Mouse (Mus musculus) CD4-positive helper T cell, adult 2 months (primary cell): ENCODE data around the gene Gm29735.
A peak's percentile ranks its signal among the peaks of the same experiment; 100 is the strongest.
"Not testable (repeated sequence)": the region's sequence is repeated elsewhere in the genome, so short reads cannot be mapped to it uniquely, and the experiment has no call there.

Source experiments
- DNase-seq: peaks from one replicate; pipeline ENCODE4 v3.0.0-alpha.2; 2012; ENCODE audit warnings: low read depth, missing footprints, low spot score

Gene Gm29735

DNA sequence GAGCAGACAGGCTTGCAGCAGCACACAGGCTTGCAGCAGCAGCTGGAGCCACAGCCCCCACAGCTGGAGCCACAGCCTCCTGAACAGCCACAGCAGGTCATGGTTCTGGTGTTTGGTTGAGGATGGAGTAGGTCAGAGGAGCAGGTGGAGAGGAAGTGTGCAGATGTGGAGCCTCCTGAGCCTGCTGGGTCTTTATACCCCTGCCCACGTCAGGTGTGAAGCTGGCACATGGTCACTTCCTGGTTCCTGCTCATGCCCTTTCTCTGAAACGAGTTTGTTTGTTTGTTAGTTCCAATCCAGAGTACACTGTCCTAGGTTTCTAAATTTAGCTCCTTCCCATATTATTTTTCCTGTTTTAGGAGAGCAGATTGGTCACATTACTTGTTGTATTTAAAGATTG lies at the start of gene Gm29735:
Gene Gm29735, minus strand, starts transcription at position 101 of the 400 bp plus-strand sequence.
- not testable (repeated sequence) for DNase-seq

DNA sequence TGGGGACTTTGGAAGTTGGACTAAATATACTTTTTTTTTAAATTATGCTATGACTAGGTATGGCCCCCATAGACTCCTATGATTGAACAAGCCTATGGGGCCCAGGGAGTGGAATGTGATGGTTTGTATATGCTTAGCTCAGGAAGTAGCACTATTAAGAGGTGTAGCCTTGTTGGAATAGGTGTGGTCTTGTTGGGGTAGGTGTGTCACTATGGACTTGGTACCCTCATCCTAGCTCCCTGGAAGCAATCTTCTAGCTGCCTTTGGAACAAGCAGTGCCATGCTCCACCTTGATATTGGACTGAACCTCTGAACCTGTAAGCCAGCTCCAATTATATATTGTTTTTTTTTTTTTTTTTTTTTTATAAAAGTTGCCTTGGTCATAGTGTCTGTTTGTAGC lies 48.6 kb upstream of the Gm29735 start:
- DNase-seq: no peak

DNA sequence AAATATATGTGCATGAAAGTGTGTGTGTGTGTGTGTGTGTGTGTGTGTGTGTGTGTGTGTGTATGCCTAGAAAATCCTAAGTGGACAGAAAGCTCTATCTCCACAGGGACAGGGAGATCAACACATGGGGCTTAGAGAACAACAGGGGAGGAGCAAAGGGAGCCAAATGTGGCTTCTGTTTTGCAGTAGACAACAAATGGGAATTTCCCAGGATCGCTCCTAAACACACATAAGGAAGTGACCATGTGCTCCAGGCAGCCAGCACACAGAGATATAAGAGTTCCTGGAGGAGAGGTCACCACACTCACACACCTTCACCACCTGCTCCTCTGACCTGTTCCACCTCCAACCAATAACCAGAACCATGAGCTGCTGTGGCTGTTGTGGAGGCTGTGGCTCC lies 44.2 kb upstream of the Gm29735 start, which contains the start of gene Krtap5-3:
Gene Krtap5-3, plus strand, starts transcription at position 301 of the 400 bp plus-strand sequence.
- no peak for DNase-seq

DNA sequence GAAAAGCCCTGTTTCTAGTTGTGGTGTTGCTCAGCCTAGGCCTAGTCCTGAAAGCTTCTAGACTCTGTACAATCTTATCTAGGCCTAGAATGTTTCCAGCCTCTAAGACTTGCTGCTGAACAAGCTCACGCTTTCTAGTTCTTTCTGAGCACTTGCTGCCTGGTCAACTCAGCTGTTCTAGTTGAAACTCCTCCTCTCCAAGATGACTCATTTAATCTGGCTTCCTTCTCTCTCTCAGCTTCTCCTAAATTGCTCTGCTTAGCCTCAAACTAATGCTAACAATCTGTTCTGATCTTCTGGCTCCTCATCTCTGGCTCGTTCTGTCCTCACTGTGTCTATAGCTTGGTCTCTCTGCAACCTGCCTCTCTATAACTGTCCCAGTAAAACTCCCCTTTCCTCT lies 41.8 kb upstream of the Gm29735 start:
- no peak for DNase-seq

DNA sequence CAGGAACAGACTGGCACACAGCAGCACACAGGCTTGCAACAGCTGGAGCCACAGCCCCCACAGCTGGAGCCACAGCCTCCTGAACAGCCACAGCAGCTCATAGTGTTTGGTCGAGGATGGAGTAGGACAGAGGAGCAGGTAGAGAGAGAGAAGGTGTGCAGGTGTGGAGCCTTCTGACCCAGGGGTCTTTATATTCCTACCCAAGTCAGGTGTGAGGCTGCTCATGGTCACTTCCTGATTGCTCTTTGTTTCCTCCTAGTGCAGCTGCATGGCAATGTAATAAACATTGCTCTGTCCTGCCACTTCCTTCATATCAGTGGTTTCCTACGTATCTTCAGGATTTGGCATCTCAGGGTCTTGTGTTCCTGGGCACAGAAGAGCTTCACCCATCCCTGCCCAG lies 33.4 kb upstream of the Gm29735 start, which contains the start of gene Gm10153:
Gene Gm10153, minus strand, starts transcription at position 101 of the 400 bp plus-strand sequence.
- no peak for DNase-seq

DNA sequence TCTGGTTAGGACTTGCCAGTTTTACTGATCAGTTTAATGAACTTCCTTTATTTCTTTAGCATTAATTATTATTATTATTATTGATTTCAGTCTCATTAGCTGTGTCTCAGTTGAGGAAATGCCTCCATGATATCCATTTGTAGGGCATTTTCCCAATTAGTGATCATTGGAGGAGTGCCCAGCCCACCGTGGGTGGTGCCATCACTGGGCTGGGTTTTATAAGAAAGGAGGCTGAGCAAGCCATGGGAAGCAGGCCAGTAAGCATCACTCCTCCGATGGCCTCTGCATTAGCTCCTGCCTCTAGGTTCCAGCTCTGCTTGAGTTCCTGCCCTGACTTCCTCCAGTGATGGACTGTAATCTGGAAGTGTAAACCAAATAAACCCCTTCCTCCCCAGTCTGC lies 31.2 kb upstream of the Gm29735 start:
- DNase-seq: no peak

DNA sequence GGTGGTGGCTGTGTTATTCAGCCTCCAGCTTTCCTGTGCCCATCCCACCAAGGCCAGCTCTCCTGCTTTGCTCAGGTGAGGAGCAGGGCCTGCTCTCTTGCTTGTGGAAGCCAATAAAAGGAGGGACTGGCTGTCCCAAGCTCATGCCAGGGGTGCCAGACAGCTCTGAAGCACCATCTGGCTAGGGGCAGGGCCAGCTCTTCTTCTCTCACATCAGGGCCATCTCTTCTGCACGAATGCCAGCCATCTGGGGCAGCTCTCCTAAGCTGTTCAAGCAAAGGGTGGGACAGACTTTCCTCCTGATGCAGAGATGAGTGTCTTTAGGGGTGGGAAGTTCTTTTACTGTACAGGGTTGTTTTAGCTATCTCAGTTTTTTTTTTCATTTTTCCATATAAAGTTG lies 24.1 kb upstream of the Gm29735 start:
- DNase-seq: no peak

DNA sequence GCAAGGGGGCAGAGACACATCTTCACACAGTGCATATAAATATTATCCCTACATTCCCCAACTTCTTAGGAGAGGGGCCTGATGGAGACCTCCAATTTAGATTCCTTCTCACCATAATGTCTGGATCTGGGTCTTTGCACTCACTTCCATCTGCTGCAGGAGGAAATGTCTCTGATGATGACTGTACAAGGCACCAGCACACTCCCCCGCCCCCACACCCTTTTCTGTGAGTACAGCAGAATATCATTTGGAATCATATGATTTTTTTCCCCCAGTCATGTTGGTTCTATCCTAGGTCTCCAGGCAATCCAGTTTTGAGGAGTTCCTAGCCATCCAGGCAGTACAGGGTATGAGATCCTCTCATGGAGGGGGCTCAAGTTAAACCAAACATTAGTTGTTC lies 21.8 kb upstream of the Gm29735 start:
- no peak for DNase-seq

DNA sequence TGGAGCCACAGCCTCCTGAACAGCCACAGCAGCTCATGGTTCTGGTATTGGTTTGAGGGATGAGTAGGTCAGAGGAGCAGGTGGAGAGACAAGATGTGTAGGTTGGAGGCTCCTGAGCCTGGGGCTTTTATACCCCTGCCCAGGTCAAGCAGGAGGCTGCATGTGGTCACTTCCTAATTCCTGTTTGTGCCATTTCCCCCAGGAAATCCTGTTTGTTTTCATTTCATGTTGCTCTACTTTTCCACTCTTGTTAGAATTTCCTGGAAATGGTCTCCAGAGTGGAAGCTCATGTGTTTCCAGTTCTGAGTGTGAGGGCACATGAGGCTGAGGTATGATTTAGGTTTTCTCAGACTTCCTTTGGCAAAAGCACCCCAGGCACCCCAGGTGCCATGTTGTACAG lies 19.0 kb upstream of the Gm29735 start, which contains the start of gene Krtap5-2:
Gene Krtap5-2, minus strand, starts transcription at position 101 of the 400 bp plus-strand sequence.
- not testable (repeated sequence) for DNase-seq

DNA sequence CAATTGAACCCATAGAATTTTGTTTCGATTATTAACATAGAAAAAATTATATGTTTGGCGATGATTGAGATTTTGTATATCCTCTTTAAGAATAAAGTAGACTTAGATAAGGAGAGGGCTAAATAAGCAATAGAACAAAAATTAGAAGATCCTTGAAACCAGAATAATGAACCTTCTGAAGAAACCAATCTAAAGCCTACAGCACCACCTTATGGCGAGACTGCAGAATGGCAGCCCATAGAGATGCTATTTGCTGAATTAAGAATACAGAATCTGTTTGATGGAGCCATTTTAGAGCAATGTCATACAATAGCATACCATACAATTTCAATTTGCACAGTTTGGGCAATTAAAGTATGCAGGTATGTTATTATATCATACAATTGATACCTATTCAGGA lies 12.9 kb upstream of the Gm29735 start:
- peak; percentile 17 for DNase-seq

DNA sequence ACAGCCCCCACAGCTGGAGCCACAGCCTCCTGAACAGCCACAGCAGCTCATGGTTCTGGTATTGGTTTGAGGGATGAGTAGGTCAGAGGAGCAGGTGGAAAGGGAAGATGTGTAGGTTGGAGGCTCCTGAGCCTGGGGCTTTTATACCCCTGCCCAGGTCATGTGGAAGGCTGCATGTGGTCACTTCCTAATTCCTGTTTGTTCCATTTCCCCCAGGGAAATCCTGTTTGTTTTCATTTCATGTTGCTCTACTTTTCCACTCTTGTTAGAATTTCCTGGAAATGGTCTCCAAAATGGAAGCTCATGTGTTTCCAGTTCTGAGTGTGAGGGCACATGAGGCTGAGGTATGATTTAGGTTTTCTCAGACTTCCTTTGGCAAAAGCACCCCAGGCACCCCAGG lies 8.7 kb upstream of the Gm29735 start, which contains the start of gene Gm4553:
Gene Gm4553, minus strand, starts transcription at position 101 of the 400 bp plus-strand sequence.
- DNase-seq: not testable (repeated sequence)

DNA sequence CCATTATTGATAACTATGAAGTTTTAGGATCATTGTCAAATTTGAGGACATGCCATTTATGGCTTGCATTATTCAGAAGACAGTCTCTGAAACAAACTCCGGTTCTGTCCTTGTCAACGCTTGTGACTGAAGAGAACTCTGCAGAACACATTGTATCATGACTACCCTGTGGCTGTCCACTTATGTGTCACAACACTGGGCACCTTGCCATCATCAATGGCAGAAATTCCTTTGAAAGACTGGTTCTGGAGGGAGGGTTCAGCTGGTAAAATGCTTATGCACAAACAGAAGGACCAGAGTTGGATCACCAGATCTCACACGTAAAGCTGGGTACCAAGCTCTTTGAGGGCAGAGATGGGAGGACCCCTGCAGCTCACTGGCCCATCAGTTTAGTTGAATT lies 2.5 kb upstream of the Gm29735 start:
- no peak for DNase-seq

DNA sequence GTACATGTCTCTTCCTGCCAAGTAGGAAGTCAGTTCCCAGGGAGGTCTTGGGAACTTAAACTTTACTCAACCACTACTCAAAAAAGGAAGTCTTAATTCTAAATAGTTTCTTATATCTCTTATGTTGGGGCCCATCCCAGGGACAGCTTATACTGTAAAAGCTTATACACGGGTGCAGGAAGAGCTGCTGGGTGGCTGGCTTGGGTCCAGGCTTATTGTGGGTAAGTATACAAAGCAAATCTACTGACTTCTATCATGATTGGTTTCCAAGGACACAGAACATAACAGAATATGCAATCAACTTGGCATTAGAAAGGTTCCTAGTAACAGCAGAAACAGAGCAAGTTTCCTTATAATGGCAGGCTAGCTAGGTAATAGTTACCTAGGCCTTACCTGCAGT lies 1.6 kb downstream of the Gm29735 start:
- no peak for DNase-seq

DNA sequence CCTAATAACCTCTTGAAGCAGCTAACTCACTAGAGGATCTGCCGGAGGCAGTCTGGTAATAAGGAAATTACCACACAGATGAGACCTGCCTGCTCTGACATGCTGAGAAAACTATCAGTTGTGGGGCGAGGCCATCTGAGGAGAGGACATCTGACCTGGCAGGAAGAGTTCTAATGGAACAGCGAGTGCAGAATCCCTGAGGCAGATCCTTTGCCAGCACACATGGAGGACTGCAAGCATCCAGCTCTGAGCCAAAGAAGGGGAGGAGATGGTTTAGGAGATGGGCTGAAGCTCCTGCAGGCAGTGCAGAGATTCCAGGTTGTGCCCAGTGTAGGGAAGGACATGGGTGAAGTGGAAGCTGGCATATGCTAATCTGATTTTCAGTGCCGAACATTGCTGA lies 4.7 kb downstream of the Gm29735 start:
- DNase-seq: no peak

DNA sequence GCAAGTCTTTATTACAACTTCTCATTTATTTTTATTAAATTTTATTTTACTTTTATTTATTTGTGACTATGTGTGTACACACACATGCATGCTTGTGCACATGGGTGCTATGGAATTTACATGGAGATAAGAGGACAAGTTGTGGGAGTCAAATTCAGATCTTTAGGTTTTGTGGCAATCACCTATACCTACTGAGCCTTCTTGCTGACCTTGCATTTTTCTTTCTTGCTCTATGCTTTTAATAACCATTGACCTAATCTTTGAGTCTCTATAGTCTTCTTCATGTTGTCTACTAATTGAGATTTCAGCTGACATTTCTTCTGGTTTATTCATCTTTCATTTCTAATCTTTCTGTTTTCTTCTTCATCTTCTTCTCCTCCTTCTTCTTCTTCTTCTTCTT lies 8.3 kb downstream of the Gm29735 start:
- no peak for DNase-seq

DNA sequence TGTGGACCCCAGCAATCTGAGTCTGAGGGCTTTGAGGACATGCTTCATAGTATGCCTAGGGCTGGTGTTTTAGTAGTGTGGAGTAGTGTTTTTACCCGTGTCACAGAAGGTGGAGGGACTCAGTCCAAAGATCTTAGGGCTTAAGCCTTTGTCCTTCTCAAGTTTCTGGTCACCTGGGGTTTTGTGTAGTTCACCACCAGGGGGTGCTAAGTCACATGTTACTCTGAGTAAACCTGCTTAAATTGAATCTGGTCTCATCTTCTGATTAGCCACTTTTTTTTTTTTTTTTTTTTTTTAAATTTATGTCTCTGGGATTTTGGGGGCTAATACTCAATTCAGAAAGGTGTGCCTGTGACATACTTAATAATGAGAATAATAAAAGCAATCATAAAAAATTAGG lies 10.9 kb downstream of the Gm29735 start:
- DNase-seq: peak; percentile 39

DNA sequence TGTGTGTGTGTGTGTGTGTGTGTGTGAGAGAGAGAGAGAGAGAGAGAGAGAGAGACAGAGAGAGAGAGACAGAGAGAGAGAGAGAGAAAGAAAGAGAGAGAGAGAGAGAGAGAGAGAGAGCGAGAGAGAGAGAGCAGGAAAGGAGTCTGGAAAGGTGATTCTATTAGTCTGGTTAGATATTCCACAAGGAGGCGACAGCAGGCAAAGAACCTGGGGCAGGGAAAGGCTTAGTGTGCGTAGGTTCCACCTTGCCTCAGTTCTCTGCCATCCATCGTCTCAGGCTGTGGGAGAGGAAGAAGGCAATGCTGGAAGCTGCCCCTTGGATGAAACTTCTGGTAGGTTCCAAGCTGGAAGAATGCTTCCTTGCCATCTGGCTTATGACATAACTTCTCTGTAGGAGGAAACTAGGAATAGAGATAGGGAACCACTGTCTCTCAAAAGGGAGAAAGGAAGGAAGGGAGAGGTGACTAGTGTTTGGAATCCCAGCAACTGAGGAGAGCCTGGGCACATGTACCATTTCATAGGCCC lies 11.4 kb downstream of the Gm29735 start:
- no peak for DNase-seq

DNA sequence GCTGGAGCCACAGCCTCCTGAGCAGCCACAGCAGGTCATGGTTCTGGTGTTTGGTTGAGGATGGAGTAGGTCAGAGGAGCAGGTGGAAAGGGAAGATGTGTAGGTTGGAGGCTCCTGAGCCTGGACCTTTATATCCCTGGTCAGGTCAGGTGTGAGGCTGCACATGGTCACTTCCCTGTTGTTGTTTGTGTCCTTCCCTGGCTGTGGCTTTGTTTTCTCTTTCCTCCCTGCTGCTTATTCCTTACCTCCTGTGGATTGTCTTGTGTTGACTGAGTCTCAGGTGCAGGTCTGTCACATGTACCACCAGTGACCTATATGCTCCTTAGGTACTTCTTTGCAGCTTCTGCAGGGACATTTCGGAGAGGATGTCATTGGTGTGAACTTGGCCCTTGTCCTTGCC lies 12.4 kb downstream of the Gm29735 start, which contains the start of gene Gm45337:
Gene Gm45337, minus strand, starts transcription at position 101 of the 400 bp plus-strand sequence.
- DNase-seq: no peak

DNA sequence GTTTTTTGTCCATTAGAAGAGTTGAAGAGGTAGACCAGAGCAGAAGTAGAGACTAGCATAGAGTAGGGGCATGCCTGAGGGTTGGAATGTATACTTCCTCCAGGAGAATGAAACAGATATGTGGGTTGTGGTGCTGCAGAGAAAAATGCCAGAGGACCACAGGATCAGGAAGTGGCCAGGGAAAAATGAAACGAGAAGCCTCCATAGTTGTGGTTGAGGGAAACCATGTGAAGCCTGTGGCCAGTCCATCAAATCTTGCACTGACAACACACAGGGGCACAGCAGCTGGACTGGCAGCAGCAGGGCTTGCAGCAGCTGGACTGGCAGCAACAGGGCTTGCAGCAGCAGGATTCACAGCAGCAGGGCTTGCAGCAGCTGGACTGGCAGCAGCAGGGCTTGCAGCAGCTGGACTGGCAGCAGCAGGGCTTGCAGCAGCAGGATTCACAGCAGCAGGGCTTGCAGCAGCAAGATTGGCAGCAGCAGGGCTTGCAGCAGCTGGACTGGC lies 13.4 kb downstream of the Gm29735 start:
- DNase-seq: not testable (repeated sequence)

DNA sequence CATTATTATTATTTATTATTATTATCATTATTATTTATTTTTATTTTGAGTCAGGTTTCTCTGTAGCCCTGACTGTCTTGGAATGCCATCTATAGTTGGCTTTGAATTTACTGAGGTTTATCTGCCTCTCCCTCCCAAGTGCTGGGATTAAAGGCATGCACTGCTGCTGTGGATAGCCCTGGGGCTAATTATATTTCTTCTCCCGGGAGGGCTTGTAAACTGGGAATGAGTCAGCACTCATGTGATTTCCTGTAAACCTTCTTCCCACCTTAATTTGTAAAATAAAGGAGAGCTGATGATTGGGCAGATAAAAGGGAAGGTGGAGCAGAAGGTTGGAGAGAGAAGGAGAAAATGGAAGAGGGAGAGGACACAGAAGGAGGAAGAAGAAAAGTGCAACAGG lies 16.2 kb downstream of the Gm29735 start:
- no peak for DNase-seq

DNA sequence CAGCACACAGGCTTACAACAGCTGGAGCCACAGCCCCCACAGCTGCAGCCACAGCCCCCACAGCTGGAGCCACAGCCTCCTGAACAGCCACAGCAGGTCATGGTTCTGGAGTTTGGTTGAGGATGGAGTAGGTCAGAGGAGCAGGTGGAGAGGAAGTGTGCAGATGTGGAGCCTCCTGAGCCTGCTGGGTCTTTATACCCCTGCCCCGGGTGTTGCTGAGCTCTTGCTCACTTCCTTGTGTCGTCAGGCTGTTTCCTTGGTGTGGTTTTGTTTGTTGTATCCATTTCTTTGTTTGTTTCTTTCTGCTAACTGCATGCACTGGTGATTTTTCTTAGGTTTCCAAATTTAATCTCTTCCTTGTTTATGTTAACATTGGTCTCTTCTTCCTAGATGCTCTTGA lies 21.0 kb downstream of the Gm29735 start, which contains the start of gene Gm39115:
Gene Gm39115, minus strand, starts transcription at position 101 of the 400 bp plus-strand sequence.
- DNase-seq: not testable (repeated sequence)

DNA sequence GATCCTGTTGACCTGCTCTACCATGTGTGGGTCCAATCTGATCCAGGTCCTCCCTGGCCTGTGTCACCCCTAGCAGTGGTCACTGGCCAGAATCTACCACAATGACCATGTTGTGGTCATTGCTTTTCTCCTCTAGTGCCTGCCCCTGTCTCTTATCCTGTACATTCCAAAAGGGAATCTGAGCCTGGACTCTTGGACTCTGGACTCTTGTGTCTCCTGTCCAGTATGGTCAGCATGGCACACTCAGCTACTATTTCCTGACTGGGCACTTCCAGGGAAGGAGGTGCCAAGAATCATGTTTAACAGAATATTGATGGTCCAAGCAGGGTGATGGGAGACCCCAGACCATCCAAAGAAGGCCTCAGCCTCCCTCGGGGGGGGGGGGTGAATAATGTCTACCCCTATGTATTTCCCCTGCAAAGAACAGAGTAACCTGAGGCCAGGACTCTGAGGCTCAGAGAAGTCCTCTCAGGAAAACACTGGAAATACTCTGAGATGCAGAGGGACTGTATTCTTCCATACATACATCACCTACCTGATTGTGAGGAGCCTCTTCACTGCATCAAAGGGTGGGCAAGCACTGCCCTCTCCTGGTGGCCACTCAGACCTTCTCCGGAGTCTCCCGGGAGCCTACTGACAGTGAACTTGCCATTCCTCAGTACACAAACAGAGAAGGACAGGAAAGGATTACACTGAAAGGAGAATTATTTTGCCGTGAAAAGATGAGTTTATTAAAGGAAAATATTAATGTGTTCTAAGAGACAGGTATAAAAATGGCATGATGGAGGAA lies 22.5 kb downstream of the Gm29735 start:
- DNase-seq: no peak

DNA sequence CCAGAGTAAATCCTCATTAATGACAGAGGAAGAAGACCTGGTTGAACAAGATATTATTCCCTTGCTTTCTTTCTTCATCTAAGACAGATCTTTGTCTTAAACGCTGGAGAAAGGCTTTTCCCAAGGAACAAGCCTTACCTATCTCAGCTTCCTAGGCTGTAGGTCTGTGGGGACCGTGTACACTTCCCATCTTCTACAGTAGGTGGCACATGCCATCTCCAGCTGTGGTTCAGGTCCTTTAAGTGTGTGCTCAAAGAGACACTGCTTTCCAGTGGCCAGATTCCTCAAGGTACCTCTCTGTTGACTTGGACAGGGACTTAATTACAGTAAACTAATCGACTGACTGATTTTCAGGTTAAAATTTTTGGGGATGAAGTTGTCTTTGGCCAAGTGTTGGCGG lies 28.1 kb downstream of the Gm29735 start:
- DNase-seq: no peak
